Mouse (Mus musculus) midbrain, embryonic 13.5 days (tissue): Measurements from ENCODE around the gene Azi2. TPM values are rescaled to one million over a fixed set of nuclear protein-coding genes. Genes with fewer than 3 reads are reported as not detected.

Source experiments
- ATAC-seq: fragments of 200-750 bp; cut with Nextera tagmentation; 2 replicates; pipeline ENCODE4 v1.8.0; 2017; ENCODE audit warnings: mild to moderate bottlenecking, moderate TSS enrichment, moderate library complexity
- H3K27ac ChIP-seq: fragments of 300-500 bp; sonication (generic); 2 replicates; pipeline ENCODE4 v1.5.1; 2015; ENCODE audit warnings: inconsistent platforms, mild to moderate bottlenecking, moderate library complexity
- H3K27me3 ChIP-seq: fragments of 300-500 bp; sonication (generic); 2 replicates; pipeline ENCODE4 v1.6.1; 2015; ENCODE audit warnings: mild to moderate bottlenecking, inconsistent platforms
- H3K36me3 ChIP-seq: fragments of 300-500 bp; sonication (generic); 2 replicates; pipeline ENCODE4 v1.6.1; 2015; ENCODE audit warnings: mild to moderate bottlenecking, inconsistent platforms
- H3K4me1 ChIP-seq: fragments of 300-500 bp; sonication (generic); replicated peaks from 2 replicates; pipeline ENCODE4 v1.6.1; 2015; ENCODE audit warnings: inconsistent platforms
- H3K4me2 ChIP-seq: fragments of 300-500 bp; sonication (generic); replicated peaks from 2 replicates; pipeline ENCODE4 v1.6.1; 2015; ENCODE audit warnings: moderate library complexity, mild to moderate bottlenecking, inconsistent platforms
- H3K4me3 ChIP-seq: fragments of 300-500 bp; sonication (generic); replicated peaks from 2 replicates; pipeline ENCODE4 v1.5.1; 2015; ENCODE audit warnings: mild to moderate bottlenecking, inconsistent platforms
- H3K9ac ChIP-seq: fragments of 300-500 bp; sonication (generic); replicated peaks from 2 replicates; pipeline ENCODE4 v1.6.1; 2015; ENCODE audit warnings: mild to moderate bottlenecking, inconsistent platforms
- H3K9me3 ChIP-seq: fragments of 300-500 bp; sonication (generic); 2 replicates; pipeline ENCODE4 v1.6.1; 2016; ENCODE audit warnings: mild to moderate bottlenecking, inconsistent platforms
- WGBS: fragments of 180-500 bp; shearing (Covaris S2); methylation state at CpG from one replicate; pipeline ENCODE4 v1.1.7; 2015; 5-methylcytosine and 5-hydroxymethylcytosine counted together
- polyA plus RNA-seq: library from polyadenylated mRNA; unstranded; fragments of >200 nt; fragmentation: Nextera tagmentation; extraction: Ambion mirVana; gene quantifications from 2 replicates; pipeline ENCODE4 v1.2.1, GENCODE M21; 2015

Azi2 gene
- 74.8 and 78.1 TPM in 2 replicates for polyA plus RNA-seq

DNA sequence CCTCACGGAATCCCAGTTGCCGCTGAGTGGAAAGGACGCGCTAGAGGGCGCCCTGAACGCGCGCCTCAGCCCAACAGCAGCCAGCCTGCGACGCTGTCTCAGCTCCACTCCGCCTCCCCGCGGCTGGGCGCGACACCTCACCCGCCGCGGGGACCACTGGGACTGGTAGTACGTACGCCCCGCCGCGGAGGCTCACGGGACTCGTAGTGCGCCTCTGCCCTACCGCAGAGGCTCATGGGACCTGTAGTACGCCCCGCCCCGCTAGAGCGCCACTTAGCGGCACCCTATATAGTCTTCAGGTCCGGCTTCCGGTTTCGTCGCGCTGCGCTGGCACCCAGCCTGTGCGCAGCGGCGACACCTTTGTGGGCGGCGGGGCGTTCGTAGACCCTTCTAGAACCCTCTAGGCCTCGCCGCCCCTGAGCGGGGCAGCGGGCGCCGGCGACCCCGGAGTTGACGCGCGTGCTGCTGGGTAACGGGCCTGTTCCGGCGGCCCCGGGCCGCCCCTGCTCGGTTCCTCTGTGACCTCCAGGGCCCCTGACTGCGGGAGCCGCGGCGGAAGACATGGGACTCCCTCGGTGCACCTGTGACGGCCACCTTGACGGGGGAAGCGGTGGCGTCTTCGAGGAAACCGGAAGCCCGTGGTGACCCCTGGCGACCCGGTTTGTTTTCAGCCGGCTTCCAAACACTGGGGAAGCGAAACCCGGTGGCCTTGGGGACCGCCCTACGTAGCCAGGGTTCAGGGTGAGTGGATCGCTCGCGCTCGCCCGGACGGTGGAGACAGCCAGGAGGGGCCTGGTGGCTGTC, at the start of gene Azi2:
Gene Azi2 (plus strand): TSS at position 282 of the 804 bp plus-strand sequence.
- peak within 1 kb of the TSS; percentile 85 for H3K9ac ChIP-seq
- H3K9me3 ChIP-seq = no peaks in the 10 kb centered on the region
- no peaks in the 10 kb centered on the region for H3K27me3 ChIP-seq
- H3K4me3 ChIP-seq = peak within 1 kb of the TSS; percentile 70
- WGBS = under 1% methylated on average over 84 of the region's 87 CpGs
- peak within 1 kb of the TSS; percentile 81 for H3K4me2 ChIP-seq
- H3K4me1 ChIP-seq = peaks cover 33% of the 10 kb centered on the region
- H3K27ac ChIP-seq = peak within 1 kb of the TSS; percentile 95
- no peaks in the 10 kb centered on the region for H3K36me3 ChIP-seq
- peak; percentile 98 for ATAC-seq

DNA sequence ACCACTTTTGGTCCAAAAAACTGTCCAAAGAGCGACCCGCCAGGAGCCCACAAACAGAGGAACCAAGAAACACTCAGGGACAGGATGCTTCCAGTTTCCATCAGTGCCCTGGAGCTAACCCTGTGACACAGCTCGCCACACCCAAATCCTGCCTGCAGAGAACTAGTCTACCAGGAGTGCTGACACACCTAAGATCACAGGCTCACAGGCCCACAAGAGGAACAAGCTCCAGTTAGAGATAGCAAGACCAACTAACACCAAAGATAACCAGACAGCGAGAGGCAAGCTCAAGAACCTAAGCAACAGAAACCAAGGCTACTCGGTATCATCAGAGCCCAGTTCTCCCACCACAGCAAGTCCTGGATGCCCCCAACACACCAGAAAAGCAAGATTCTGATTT, 43.7 kb upstream of the Azi2 start:
- H3K27me3 ChIP-seq = no peaks in the 10 kb centered on the region
- 94% methylated on average over 5 of the region's 5 CpGs for WGBS
- H3K36me3 ChIP-seq = no peaks in the 10 kb centered on the region
- H3K4me2 ChIP-seq = no peak overlapping the region
- H3K9me3 ChIP-seq = no peaks in the 10 kb centered on the region
- no peak overlapping the region for H3K9ac ChIP-seq
- no peak overlapping the region for H3K27ac ChIP-seq
- H3K4me1 ChIP-seq = no peaks in the 10 kb centered on the region
- no peak for ATAC-seq
- no peak overlapping the region for H3K4me3 ChIP-seq

DNA sequence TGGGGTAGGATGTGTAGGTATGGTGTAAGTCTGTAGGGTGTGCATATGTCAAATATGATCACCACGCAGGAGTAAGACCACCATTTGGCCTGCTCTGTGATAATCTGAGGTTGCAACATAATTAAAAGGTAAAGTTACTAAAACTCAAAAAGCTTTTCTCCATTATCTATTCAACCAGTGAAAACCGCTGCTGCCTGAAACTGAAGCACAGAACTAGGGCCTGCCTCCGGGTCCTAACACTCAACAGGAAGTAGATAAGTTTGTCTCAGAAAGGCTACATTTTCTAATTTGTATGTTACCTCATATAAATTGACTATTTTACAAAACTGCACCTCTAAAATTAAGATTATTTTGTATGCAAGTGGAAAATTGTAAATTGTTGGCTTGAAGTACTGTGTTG, 38.8 kb upstream of the Azi2 start:
- no peaks in the 10 kb centered on the region for H3K36me3 ChIP-seq
- H3K9me3 ChIP-seq = no peaks in the 10 kb centered on the region
- no peak overlapping the region for H3K4me2 ChIP-seq
- no peak overlapping the region for H3K27ac ChIP-seq
- no peaks in the 10 kb centered on the region for H3K27me3 ChIP-seq
- ATAC-seq = no peak
- no peak overlapping the region for H3K4me3 ChIP-seq
- H3K9ac ChIP-seq = no peak overlapping the region
- WGBS = 92% methylated on average over 3 of the region's 3 CpGs
- H3K4me1 ChIP-seq = no peaks in the 10 kb centered on the region

DNA sequence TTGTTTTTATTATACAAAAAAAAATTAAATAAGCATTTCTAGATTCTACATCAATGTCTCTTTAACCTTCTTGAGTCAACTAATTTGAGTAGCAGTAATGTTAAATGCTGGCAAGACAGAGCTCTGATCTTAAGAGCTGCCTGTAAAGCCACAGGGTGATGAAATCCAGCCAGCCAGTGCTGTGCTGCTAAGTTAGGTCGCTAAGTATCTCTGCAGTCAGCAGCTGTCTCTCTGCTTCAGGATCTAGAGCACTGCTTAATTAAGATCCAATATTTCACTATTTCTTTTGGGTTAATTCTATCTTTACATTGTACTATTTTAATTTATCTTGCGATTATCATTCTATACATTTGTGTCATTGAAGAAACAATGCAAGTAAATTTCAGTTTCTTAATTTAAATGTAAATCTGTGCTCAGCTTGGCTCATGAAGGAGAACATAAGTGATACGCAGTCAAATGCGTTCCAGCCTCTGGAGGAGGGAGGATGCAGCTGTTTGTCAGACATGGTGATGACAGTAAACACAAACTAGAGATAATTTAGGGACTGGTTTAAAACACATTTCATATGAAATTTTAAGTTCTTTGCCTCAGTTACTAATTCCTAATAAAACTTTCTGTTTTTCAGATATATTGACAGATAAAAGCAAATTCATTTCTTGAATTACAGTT, 36.9 kb upstream of the Azi2 start:
- no peaks in the 10 kb centered on the region for H3K9me3 ChIP-seq
- H3K36me3 ChIP-seq = no peaks in the 10 kb centered on the region
- H3K27ac ChIP-seq = no peak overlapping the region
- no peaks in the 10 kb centered on the region for H3K4me1 ChIP-seq
- H3K4me2 ChIP-seq = no peak overlapping the region
- WGBS = 76% methylated on average over 4 of the region's 4 CpGs
- H3K9ac ChIP-seq = no peak overlapping the region
- ATAC-seq = no peak
- no peaks in the 10 kb centered on the region for H3K27me3 ChIP-seq
- H3K4me3 ChIP-seq = no peak overlapping the region

DNA sequence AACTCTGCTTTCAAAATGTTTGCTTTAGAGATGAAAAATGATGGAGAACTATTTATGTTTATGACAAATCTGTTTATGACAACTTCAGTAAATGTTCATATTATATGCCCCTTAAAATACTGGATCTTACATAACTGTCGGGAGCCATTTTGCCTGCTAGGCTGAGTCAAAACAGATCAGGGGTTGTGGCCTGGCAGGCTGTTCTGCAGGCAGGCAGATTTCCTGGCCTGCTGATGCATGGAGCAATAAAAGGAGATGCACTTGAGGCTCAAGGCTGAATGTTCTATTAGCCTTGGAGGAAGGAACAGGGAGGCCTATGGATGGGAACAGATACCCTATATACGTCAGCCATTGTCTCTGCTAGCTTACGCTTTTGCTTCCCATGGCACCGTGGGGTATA, 36.4 kb upstream of the Azi2 start:
- no peak for ATAC-seq
- H3K27ac ChIP-seq = no peak overlapping the region
- H3K4me1 ChIP-seq = no peaks in the 10 kb centered on the region
- 95% methylated on average over 4 of the region's 4 CpGs for WGBS
- H3K36me3 ChIP-seq = no peaks in the 10 kb centered on the region
- H3K4me2 ChIP-seq = no peak overlapping the region
- H3K9ac ChIP-seq = no peak overlapping the region
- H3K9me3 ChIP-seq = no peaks in the 10 kb centered on the region
- H3K27me3 ChIP-seq = no peaks in the 10 kb centered on the region
- H3K4me3 ChIP-seq = no peak overlapping the region

DNA sequence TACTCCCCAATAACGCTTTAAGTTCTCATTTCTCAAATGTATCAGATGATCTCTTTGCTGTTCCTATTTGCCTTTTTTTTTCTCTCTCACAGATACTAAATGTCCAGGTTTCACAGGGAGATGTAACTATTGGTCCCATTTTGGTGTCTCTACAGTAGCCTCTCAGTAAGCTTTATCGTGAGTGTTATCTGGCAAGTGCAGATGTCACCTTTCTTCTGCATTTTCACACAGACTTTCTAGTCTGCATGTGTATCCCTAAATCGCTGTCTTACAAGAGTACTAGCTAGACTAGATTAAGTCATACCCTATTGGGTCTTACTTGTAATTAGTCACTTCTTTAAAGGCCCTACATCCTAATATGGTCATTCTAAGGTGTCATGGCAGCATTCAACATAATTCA, 27.4 kb upstream of the Azi2 start:
- 90% methylated on average over 3 of the region's 3 CpGs for WGBS
- Histone ChIP-seq H3K27ac (no peak overlapping the region), H3K36me3 (no peaks in the 10 kb centered on the region), H3K9ac (no peak overlapping the region), H3K4me2 (no peak overlapping the region), H3K27me3 (no peaks in the 10 kb centered on the region), H3K9me3 (no peaks in the 10 kb centered on the region), H3K4me1 (no peaks in the 10 kb centered on the region), H3K4me3 (no peak overlapping the region)
- ATAC-seq = no peak

DNA sequence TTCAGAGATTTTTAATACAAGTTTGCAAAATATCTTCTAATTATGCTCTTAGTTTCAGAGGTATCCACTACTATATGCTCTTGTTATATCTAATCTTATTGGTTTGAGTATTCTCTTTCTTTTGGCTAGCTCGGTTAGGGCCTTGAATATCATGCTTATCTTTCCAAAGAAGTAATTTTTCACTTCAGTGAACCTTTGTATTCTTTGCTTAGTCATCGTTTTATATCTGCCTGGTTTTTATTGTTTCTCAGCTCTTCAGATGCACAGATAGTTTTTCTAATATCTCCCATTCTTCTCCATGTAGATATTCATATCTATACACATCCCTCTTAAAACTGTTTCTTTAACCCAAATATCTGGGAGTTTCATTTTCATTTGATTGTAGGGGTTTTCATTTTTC, 15.3 kb upstream of the Azi2 start:
- Histone ChIP-seq H3K27me3 (no peaks in the 10 kb centered on the region), H3K4me2 (no peak overlapping the region), H3K36me3 (no peaks in the 10 kb centered on the region), H3K9me3 (no peaks in the 10 kb centered on the region), H3K27ac (no peak overlapping the region), H3K4me3 (no peak overlapping the region), H3K9ac (no peak overlapping the region), H3K4me1 (no peaks in the 10 kb centered on the region)
- no peak for ATAC-seq
- WGBS = 78% methylated on average over 2 of the region's 2 CpGs

DNA sequence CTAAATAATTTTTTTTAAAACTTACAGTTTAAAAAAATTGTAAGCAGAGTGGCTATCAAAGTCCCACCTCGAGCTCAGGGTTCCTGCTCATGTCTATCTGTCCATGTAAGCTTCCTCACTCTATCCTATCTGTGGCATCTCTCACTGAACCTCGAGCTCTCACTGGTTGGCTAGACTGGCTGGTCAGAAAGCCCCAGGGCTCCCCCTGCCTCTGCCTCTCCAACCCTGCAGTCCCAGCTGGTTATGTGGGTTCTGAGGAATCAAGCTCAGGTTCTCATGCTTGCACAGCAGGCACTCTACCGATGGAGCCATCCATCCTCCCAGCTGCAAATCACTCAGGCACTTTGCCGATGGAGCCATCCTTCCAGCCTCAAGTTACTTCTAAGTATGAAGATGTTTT, 10.8 kb upstream of the Azi2 start:
- Histone ChIP-seq H3K4me3 (no peak overlapping the region), H3K4me1 (no peaks in the 10 kb centered on the region), H3K9me3 (no peaks in the 10 kb centered on the region), H3K27me3 (no peaks in the 10 kb centered on the region), H3K36me3 (no peaks in the 10 kb centered on the region), H3K9ac (no peak overlapping the region), H3K27ac (no peak overlapping the region), H3K4me2 (no peak overlapping the region)
- ATAC-seq = no peak
- 57% methylated on average over 4 of the region's 4 CpGs for WGBS

DNA sequence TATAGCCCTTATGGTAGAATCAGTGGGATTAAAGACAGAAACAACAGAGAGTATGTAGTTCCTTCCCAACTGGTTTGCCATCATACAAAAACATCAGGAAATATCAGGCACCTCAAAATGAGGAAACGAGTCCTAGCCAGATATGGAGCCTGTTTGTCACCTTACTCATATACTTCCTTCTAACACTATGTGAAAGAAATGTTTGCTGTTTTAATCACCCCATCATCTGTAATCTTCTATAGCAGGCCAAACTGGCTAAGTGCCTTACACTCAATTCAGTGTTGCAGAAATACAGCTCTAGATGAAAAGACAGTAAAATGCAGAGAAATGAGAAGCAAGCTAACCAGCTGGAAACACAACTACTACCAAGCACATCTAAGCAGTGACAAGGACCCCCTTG, 10.0 kb upstream of the Azi2 start:
- no peak overlapping the region for H3K9ac ChIP-seq
- no peak overlapping the region for H3K4me2 ChIP-seq
- no peaks in the 10 kb centered on the region for H3K27me3 ChIP-seq
- H3K36me3 ChIP-seq = no peaks in the 10 kb centered on the region
- H3K9me3 ChIP-seq = no peaks in the 10 kb centered on the region
- no peak for ATAC-seq
- H3K4me3 ChIP-seq = no peak overlapping the region
- no peak overlapping the region for H3K27ac ChIP-seq
- 90% methylated on average over 1 of the region's 1 CpGs for WGBS
- no peaks in the 10 kb centered on the region for H3K4me1 ChIP-seq

DNA sequence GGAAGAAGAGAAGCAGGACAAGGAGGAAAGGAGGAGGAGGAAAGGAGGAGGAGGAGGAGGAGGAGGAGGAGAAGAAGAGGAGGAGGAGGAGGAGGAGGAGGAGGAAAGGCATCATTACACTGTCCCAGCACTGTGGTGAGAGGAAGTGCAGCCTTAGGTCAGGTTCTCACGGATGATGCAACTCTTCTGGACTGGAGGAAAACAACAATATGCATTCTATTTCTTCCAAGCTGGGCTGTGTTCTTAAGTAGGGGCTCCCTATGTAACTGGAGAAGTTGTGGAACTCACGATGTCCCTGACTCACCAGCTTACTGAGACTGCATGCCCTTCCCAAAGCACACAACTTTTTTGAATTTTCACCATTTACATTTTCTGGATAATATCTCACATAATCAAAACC, 8.6 kb upstream of the Azi2 start:
- 69% methylated on average over 2 of the region's 2 CpGs for WGBS
- Histone ChIP-seq H3K4me1 (no peaks in the 10 kb centered on the region), H3K36me3 (no peaks in the 10 kb centered on the region), H3K4me3 (no peak overlapping the region), H3K27ac (no peak overlapping the region), H3K4me2 (no peak overlapping the region), H3K27me3 (no peaks in the 10 kb centered on the region), H3K9ac (no peak overlapping the region), H3K9me3 (no peaks in the 10 kb centered on the region)
- ATAC-seq = no peak

DNA sequence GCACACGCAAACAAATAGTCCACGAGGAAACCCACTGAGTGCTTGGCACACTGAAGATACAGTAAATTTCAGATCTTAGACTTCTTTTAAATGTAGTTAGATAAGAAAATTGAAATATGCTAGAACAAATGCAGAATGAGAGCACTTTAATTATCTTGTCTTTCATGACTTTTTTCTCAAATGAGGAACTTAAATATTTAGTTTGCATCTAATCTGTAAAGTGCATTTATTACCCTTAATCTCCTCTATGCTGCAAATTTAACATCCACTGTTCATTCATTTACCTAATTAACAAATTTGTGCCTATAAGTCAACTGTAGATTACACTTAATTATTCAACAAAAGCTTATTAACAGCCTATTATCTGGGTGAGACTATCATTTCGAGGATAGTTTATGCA, 5.3 kb upstream of the Azi2 start:
- H3K4me1 ChIP-seq = no peaks in the 10 kb centered on the region
- H3K4me2 ChIP-seq = no peak overlapping the region
- ATAC-seq = no peak
- H3K27ac ChIP-seq = no peak overlapping the region
- no peak overlapping the region for H3K4me3 ChIP-seq
- no peak overlapping the region for H3K9ac ChIP-seq
- no peaks in the 10 kb centered on the region for H3K27me3 ChIP-seq
- H3K36me3 ChIP-seq = no peaks in the 10 kb centered on the region
- no peaks in the 10 kb centered on the region for H3K9me3 ChIP-seq
- WGBS = 88% methylated on average over 3 of the region's 3 CpGs

DNA sequence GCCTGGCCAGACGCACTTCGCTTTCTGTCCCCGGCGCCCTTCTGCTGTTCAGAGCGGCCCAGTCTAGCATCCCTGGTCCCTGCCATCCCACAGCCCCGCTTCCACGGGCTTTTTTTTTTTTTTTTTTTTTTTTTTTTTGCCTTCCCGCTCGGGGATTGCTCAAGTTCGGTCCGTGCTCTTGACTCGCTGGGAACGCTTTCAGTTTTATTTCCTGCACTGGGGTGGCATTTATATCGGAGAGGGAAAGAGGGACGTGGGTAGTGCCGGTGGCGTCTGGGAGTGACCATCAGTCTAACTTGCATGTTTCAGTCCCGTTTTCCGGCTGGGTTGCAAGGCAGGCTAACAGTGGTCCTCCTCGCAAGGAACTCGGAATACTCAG, 712 bp downstream of the Azi2 start:
- peak overlapping the region; percentile 70 for H3K4me3 ChIP-seq
- H3K27me3 ChIP-seq = no peaks in the 10 kb centered on the region
- no peak for ATAC-seq
- H3K9ac ChIP-seq = peak overlapping the region; percentile 85
- no peaks in the 10 kb centered on the region for H3K9me3 ChIP-seq
- WGBS = 1% methylated on average over 21 of the region's 21 CpGs
- peak overlapping the region; percentile 95 for H3K27ac ChIP-seq
- no peaks in the 10 kb centered on the region for H3K36me3 ChIP-seq
- peak overlapping the region; percentile 81 for H3K4me2 ChIP-seq
- peaks cover 33% of the 10 kb centered on the region for H3K4me1 ChIP-seq
